ENCODE assay signal across 23 mouse cellular contexts in genomic region chr11:67513001-67513400, GRCm38 (mm10).
"Had no signal": no experiment of that assay in that cellular context is flagged by ENCODE, and none has a peak within 500 bp of the region (broad histone marks: within the 10 kb centered on the region; RNA-seq: fewer than 3 reads in every experiment).

No protein-coding gene starts in this region.

- H3K4me3 ChIP-seq: limb, embryonic 12.5 days; liver, embryonic 12.5 days; liver, embryonic 15.5 days; lung, embryonic 15.5 days; megakaryocyte, embryonic 14.5 days; midbrain, embryonic 12.5 days; neural tube, embryonic 12.5 days; neural tube, embryonic 15.5 days had no signal

- H3K36me3 ChIP-seq: limb, embryonic 12.5 days; liver, embryonic 12.5 days; liver, embryonic 15.5 days; lung, embryonic 15.5 days; midbrain, embryonic 12.5 days; neural tube, embryonic 12.5 days; neural tube, embryonic 15.5 days had no signal

- H3K4me2 ChIP-seq: limb, embryonic 12.5 days; liver, embryonic 12.5 days; liver, embryonic 15.5 days; lung, embryonic 15.5 days; midbrain, embryonic 12.5 days; neural tube, embryonic 12.5 days; neural tube, embryonic 15.5 days had no signal

- H3K4me1 ChIP-seq: liver, embryonic 12.5 days; megakaryocyte, embryonic 14.5 days; midbrain, embryonic 12.5 days; neural tube, embryonic 12.5 days; neural tube, embryonic 15.5 days had no signal

- H3K9me3 ChIP-seq: liver, embryonic 15.5 days; lung, embryonic 15.5 days; midbrain, embryonic 12.5 days; neural tube, embryonic 12.5 days; neural tube, embryonic 15.5 days had no signal

- ATAC-seq: liver, embryonic 12.5 days had no signal

- H3K9ac ChIP-seq: limb, embryonic 12.5 days; liver, embryonic 12.5 days; liver, embryonic 15.5 days; lung, embryonic 15.5 days; midbrain, embryonic 12.5 days; neural tube, embryonic 12.5 days; neural tube, embryonic 15.5 days had no signal

- DNase-seq: kidney, adult 18-20 months; kidney, adult 9 months; kidney, postnatal 14 days; kidney, postnatal 4 days; liver; lung, adult 18-20 months; lung, postnatal 10 days; lung, postnatal 36 days; right cerebral cortex, adult 18-20 months; right cerebral cortex, postnatal 14 days; right cerebral cortex, postnatal 4 days; thymus, adult 2 months; thymus, postnatal 14 days; thymus, postnatal 4 days had no signal

- H3K27me3 ChIP-seq: limb, embryonic 12.5 days; liver, embryonic 12.5 days; liver, embryonic 15.5 days; lung, embryonic 15.5 days; midbrain, embryonic 12.5 days; neural tube, embryonic 12.5 days; neural tube, embryonic 15.5 days had no signal

- H3K27ac ChIP-seq: limb, embryonic 12.5 days; liver, embryonic 12.5 days; liver, embryonic 15.5 days; lung, embryonic 15.5 days; midbrain, embryonic 12.5 days; neural tube, embryonic 12.5 days; neural tube, embryonic 15.5 days; stomach, postnatal 0 days had no signal
